Mouse (Mus musculus) sigmoid colon, adult 10 weeks (tissue): ENCODE results near the gene Poll. TPM values are rescaled to one million over a fixed set of nuclear protein-coding genes. Genes with fewer than 3 reads are reported as not detected.

Source experiments
- polyA plus RNA-seq: library from polyadenylated mRNA; stranded (reverse); fragments of 350-450 nt; fragmentation: Illumina TruSeq; extraction: RNeasy Lipid Tissue Mini Kit (QIAGEN cat#74804); gene quantifications from one replicate; pipeline ENCODE4 v1.2.3, GENCODE M21; 2014; ENCODE audit warnings: low read depth, low replicate concordance

Gene Poll
- polyA plus RNA-seq, result not detected

GRCm38 (mm10) chr19:45560153-45560890 is at the start of gene Poll, which contains the start of gene Gm17018:
Poll (minus strand) TSS chr19:45560531.
Gm17018 (plus strand) TSS chr19:45560615.

Other genes starting within 250 kb of the Poll start
- gene Btrc, start 196.8 kb downstream of the Poll start, polyA plus RNA-seq, result 20.3 TPM
- 3.3 TPM for gene Gm17018, start 84 bp upstream of the Poll start, polyA plus RNA-seq
- gene Fbxw4, start 99.8 kb upstream of the Poll start, polyA plus RNA-seq, result not detected
- not detected for gene Fgf8, start 182.4 kb upstream of the Poll start, polyA plus RNA-seq
- 18.1 TPM for gene Npm3, start 189.1 kb upstream of the Poll start, polyA plus RNA-seq
- 256 TPM for gene Mgea5, start 223.3 kb upstream of the Poll start, polyA plus RNA-seq